Mouse (Mus musculus) thymus, postnatal 14 days (tissue): Measurements from ENCODE around the gene Ror2.

Source experiments
- DNase-seq: peaks from one replicate; pipeline ENCODE4 v3.0.0; 2021

Ror2 gene

GRCm38 (mm10) chr13:53285756-53286361 is at the start of gene Ror2:
TSS of gene Ror2 (minus strand) at chr13:53286124.
- DNase-seq: peak; percentile 29

GRCm38 (mm10) chr13:53333769-53334168 is 47.8 kb upstream of the Ror2 start:
- DNase-seq: no peak

DNA sequence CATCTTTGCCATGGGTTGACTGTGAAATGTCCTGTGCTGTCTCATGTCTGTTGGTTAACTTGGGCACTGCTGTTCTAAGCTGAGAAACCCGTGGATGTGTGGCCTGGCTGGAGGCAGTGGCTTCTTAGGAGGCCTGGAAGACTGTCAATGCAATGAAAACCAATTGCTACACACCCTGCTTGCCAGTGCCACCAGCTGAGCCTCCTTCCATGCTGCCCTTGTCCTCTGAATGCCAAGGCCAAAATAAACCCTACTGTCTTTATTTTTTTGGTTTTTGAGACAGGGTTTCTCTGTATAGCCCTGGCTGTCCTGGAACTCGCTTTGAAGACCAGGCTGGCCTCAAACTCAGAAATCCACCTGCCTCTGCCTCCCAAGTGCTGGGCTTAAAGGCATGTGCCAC is 44.3 kb upstream of the Ror2 start:
- no peak for DNase-seq

GRCm38 (mm10) chr13:53325531-53325930 is 39.6 kb upstream of the Ror2 start:
- no peak for DNase-seq

DNA sequence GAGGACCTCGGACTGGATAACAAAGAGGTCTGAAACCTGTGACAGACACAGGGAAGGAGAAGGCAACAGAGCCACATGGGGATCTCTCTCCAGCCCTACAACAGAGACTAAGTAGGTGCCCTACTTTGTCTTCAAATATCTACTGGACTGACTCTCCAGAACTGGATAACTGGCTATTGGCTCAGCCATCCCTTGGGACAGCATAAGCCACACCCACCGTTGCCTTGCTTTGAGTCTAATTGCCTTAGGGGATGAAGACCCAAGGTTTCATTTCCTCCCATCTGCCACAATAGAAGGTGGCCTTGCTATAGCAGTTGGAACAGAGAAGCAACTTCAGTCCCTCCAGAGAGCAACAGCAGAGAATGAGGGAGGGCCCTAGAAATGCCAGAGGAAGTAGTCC is 37.7 kb upstream of the Ror2 start:
- DNase-seq: no peak

DNA sequence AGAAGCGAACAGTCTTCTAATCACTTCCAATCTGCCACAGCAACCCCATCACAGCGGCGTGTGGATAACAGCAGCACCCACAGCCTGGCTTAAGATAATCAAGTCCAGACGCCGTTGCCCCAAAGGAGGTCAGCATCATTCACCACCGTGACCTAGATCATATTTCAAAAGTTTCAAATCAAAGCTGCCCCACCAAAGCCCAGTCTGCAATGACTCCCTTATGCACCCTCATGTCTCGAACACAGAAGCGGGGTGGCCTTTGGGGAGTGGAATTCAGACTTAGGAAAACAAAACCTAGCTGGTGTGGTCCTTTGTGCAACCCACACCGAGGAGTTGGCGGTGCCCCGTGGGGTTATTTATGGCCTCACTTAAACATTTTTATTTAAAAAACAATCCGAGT is 35.0 kb upstream of the Ror2 start:
- no peak for DNase-seq

- peak; percentile 10 for DNase-seq
Observed at GRCm38 (mm10) chr13:53316515-53317295, 30.8 kb upstream of the Ror2 start.

- DNase-seq: peak; percentile 15
Observed at GRCm38 (mm10) chr13:53315757-53316156, 29.8 kb upstream of the Ror2 start.

GRCm38 (mm10) chr13:53310442-53310841 is 24.5 kb upstream of the Ror2 start:
- DNase-seq: no peak

DNA sequence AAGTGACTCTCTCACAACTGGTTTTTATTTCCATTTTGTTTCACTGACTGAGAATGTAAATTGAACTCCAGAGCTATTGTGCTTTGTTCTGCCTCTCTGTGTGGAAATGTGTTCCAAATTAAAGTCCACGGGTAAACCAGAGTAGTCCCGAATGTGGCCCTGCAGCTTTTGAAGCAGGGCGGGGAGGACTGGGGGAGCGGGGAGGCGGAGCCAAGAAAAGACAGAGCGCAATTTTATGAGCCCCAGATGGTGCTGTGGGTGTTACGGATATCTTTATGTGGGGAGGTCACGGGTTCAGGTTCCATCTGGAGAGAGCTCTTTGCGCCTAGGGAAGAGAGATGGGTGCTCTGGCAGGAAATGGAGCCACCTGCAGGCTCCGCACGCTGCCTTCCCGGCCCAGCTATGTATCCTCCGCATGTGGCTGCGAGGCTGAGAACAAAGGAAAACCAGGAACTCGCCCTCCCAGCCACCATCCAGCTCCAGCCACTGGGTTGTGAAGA is 23.8 kb upstream of the Ror2 start:
- DNase-seq: peak; percentile 66

DNA sequence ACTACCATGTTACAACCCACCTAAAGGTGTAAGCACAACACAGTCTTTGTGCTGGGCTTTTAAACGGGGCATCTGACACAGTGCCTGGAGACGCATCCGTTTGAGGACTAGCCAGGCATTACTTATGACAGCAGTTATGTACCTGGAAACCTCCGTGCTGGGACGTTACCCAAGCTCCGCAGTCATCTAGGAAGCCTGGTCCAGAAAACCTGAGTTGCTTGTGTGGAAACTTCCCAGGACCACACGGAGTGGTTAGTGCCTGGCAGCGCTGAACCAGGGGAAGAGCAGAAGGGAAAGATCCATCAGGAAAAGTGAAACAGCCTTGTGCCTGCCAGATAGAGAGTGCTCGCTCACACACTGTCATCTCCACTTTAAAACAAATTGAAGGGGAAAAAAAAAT is 23.2 kb upstream of the Ror2 start:
- DNase-seq: no peak

GRCm38 (mm10) chr13:53306836-53307235 is 20.9 kb upstream of the Ror2 start:
- peak; percentile 15 for DNase-seq

- DNase-seq: peak; percentile 19
Observed at GRCm38 (mm10) chr13:53305256-53305655, 19.3 kb upstream of the Ror2 start.

DNA sequence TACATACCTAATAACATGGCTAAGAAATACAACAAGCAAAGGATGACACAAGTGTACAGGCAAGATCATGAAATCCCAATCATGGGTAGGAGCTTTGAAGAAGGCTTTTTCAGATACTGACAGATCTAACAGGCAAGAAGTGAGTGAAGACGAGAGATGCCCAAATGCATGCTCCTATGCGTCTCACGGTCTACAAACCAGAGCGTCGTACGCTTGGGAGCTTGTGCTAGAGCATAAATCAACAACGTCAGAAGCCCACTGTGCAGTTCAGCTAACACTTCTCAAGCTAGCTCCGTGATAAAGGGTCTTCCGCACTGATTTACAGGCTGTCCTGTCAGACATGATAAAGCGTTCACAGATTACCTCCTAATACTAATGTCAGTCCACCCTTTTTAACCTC is 16.8 kb upstream of the Ror2 start:
- DNase-seq: no peak

- DNase-seq: no peak
Observed at GRCm38 (mm10) chr13:53293065-53293464, 7.1 kb upstream of the Ror2 start.

DNA sequence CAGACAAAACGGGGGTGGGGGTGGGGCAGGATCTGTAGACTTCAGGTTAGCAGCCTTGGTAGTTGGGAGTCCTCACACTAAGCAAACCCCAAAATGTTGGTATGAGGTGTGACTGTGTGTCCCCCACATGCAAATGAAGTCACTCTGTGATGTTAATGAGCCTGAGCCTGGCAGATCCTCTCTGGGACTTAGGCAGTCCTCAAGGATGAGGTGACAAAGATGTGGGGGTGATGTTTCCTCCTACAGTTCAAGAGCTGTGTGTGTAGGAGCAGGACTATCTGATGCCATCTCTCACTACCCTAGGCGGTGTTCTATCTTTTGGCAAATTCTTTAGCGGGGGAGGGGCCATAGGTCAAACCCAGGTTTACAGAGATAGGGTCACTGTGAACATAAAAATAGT is 6.3 kb upstream of the Ror2 start:
- DNase-seq: no peak

DNA sequence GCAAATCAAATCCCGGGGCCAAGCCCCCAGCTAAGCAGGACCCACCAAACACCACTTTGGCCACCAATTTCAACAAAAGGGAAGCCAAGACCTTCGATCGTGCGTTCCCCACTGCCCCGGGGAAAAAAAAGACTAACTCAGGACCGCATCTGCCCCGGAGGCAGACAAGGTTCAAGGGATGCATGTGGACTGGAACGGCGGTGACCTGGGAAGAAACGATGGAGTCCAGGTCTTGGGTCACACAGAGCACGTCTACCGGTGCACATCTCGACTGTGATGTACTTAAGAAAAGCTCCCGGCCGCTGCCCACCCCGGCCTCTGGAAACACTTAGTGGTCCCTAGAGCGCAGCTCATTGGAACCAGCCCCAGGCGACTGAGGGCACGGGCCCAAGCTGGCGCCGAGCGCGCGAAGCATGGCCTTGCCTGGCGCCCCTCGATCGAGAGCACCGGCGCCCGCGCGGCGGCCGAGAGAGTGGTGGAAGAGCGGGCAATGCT is 616 bp downstream of the Ror2 start:
- DNase-seq: no peak

- no peak for DNase-seq
Observed at GRCm38 (mm10) chr13:53284740-53285191, 1.2 kb downstream of the Ror2 start.

GRCm38 (mm10) chr13:53281604-53282396 is 4.1 kb downstream of the Ror2 start:
- no peak for DNase-seq

DNA sequence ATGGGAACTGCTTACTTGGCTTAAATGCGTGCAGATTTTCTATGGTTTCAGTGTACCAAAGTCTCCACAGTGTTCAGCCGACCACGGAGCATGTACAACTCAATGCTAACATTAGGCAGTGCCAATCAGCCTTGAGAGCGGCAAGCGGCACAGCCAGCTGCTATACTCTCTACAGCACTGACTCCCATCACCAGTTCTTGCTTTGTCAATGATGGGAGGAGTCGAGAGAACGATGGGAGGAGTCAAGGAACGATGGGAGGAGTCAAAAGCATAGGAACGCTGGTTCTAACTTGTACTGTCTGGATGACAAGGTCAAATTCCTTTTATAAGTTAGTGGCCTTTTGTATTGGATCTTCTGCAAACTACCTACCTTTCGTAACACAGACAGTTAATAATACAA is 7.0 kb downstream of the Ror2 start:
- no peak for DNase-seq

DNA sequence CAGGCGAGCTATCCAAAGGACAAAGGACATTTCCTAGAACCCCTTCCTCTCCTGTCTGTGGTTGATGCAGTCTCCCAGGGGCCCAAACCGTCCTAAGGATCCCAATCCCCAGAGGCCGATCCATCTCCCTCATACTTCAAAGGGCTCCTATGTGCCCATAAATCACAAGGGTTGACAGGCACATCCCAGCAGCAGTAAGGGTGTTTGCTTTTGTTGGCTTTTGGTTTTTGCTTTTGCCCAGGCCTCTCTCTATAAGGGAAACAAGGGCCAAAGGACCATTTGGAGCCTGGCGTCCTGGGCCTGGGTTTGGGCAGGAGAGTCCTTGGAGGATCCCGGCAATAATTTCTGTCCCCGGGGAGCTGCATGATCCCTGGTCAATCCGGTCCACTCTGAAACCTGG is 9.5 kb downstream of the Ror2 start:
- no peak for DNase-seq

- DNase-seq: no peak
Observed at GRCm38 (mm10) chr13:53275778-53276177, 10.1 kb downstream of the Ror2 start.

DNA sequence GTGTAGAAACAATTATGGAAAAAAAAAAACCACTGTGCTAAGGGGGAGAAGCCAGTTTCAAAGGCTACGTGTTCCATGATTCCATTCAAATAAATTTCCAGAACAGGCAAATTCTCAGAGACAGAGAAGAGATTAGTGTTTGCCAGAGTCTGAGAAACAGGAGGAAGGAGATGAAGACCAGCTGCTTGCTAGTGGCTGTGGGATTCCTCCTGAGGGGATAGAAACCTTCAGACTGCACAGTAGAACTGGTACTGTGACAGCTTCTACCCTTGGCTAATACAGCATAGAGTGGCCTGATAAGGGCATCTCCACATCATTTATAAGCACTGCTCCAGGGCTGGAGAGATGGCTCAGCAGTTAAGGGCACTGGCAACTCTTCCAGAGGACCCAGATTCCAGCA is 11.2 kb downstream of the Ror2 start:
- DNase-seq: no peak
